Mouse (Mus musculus) heart, postnatal 0 days (tissue): ENCODE data around the gene Neu1. TPM values are rescaled to one million over a fixed set of nuclear protein-coding genes. Genes with fewer than 3 reads are reported as not detected.

Experiments used
- ATAC-seq: fragments of 200-750 bp; cut with Nextera tagmentation; 2 replicates; pipeline ENCODE4 v1.8.0; 2017; ENCODE audit warnings: low read depth, moderate number of reproducible peaks, moderate library complexity; ENCODE audit not compliant: insufficient read depth
- DNase-seq: peaks from one replicate; pipeline ENCODE4 v3.0.0-alpha.2; 2016; ENCODE audit warnings: low spot score
- H3K27ac ChIP-seq: fragments of 300-500 bp; sonication (generic); 2 replicates; pipeline ENCODE4 v1.5.1; 2014; ENCODE audit warnings: low read depth, mild to moderate bottlenecking
- H3K27me3 ChIP-seq: fragments of 300-500 bp; sonication (generic); 2 replicates; pipeline ENCODE4 v1.6.1; 2014; ENCODE audit warnings: low read length, mixed read lengths; ENCODE audit not compliant: control insufficient read depth, insufficient read depth
- H3K36me3 ChIP-seq: fragments of 300-500 bp; sonication (generic); replicated peaks from 2 replicates; pipeline ENCODE4 v1.6.1; 2014; ENCODE audit warnings: low read length, mixed read lengths; ENCODE audit not compliant: control insufficient read depth, insufficient read depth
- H3K4me1 ChIP-seq: fragments of 300-500 bp; sonication (generic); 2 replicates; pipeline ENCODE4 v1.6.1; 2014; ENCODE audit warnings: antibody characterized with exemption; ENCODE audit not compliant: control insufficient read depth, insufficient read depth
- H3K4me2 ChIP-seq: fragments of 300-500 bp; sonication (generic); 2 replicates; pipeline ENCODE4 v1.6.1; 2014; ENCODE audit warnings: low read depth, mild to moderate bottlenecking, low read length, moderate library complexity
- H3K4me3 ChIP-seq: fragments of 300-500 bp; sonication (generic); 2 replicates; pipeline ENCODE4 v1.5.1; 2014; ENCODE audit warnings: low read depth, low read length
- H3K9ac ChIP-seq: fragments of 300-500 bp; sonication (generic); replicated peaks from 2 replicates; pipeline ENCODE4 v1.6.1; 2014; ENCODE audit warnings: low read depth, low read length, mixed read lengths
- H3K9me3 ChIP-seq: fragments of 300-500 bp; sonication (generic); replicated peaks from 2 replicates; pipeline ENCODE4 v1.6.1; 2016; ENCODE audit warnings: low read length; ENCODE audit not compliant: control insufficient read depth
- CTCF ChIP-seq: IDR thresholded peaks from 2 replicates; pipeline ENCODE4 v1.5.1; 2016; ENCODE audit warnings: antibody characterized with exemption, control low read depth, low read depth
- EP300 ChIP-seq: IDR thresholded peaks from 2 replicates; pipeline ENCODE4 v1.6.1; 2016; ENCODE audit warnings: antibody characterized with exemption, low read depth
- WGBS: fragments of 180-500 bp; shearing (Covaris S2); extraction: QIAGEN DNeasy Blood & Tissue Kit; methylation state at CpG from one replicate; pipeline ENCODE4 v1.1.7; 2014; 5-methylcytosine and 5-hydroxymethylcytosine counted together
- polyA plus RNA-seq: library from polyadenylated mRNA; unstranded; fragments of >200 nt; fragmentation: Nextera tagmentation; extraction: Ambion mirVana; gene quantifications from 2 replicates; pipeline ENCODE4 v1.2.1, GENCODE M21; 2015
- total RNA-seq: library from RNA; depleted of rRNA; stranded (reverse); fragments of >200 nt; gene quantifications from 2 replicates; pipeline ENCODE4 v1.2.3, GENCODE M21; 2014; ENCODE audit warnings: low replicate concordance

Gene Neu1
- total and polyA plus RNA-seq, 2 experiments from 2014 or later = 19.5 to 79.2 TPM

- Histone ChIP-seq H3K4me1 (peaks cover 18% of the 10 kb centered on the region), H3K4me2 (peak overlapping the region; percentile 99), H3K4me3 (peak overlapping the region; percentile 85), H3K9me3 (no peaks in the 10 kb centered on the region), H3K27ac (peak overlapping the region; percentile 80), H3K9ac (peak overlapping the region; percentile 68), H3K27me3 (no peaks in the 10 kb centered on the region), H3K36me3 (no peaks in the 10 kb centered on the region)
- 13% methylated on average over 47 of the region's 51 CpGs for WGBS
- ATAC-seq (peak; percentile 1; the same call in 1 of the 2 replicates), DNase-seq (no peak)
- TF ChIP-seq CTCF (no peak), EP300 (no peak)
These were observed 36.1 kb upstream of the Neu1 start for GRCm38 (mm10) chr17:34894801-34895530.

- TF ChIP-seq EP300 (no peak), CTCF (no peak)
- Histone ChIP-seq H3K4me3 (no peak overlapping the region), H3K4me1 (peaks cover 21% of the 10 kb centered on the region), H3K4me2 (no peak overlapping the region), H3K9ac (no peak overlapping the region), H3K27me3 (no peaks in the 10 kb centered on the region), H3K27ac (0 out of 2 replicates have a peak overlapping the region, but pooled peaks have one; percentile 80), H3K9me3 (no peaks in the 10 kb centered on the region), H3K36me3 (no peaks in the 10 kb centered on the region)
- ATAC-seq (no peak), DNase-seq (no peak)
- WGBS = 91% methylated on average over 15 of the region's 15 CpGs
These were observed 35.3 kb upstream of the Neu1 start for GRCm38 (mm10) chr17:34895724-34896123.

GRCm38 (mm10) chr17:34896366-34896765 lies 34.7 kb upstream of the Neu1 start:
- TF ChIP-seq CTCF (no peak), EP300 (no peak)
- WGBS = 82% methylated on average over 17 of the region's 17 CpGs
- Histone ChIP-seq H3K4me1 (peaks cover 21% of the 10 kb centered on the region), H3K4me2 (no peak overlapping the region), H3K9ac (no peak overlapping the region), H3K27me3 (no peaks in the 10 kb centered on the region), H3K27ac (no peak overlapping the region), H3K36me3 (peaks cover 4% of the 10 kb centered on the region; the same call in 1 of the 2 replicates), H3K9me3 (no peaks in the 10 kb centered on the region), H3K4me3 (no peak overlapping the region)
- ATAC-seq (no peak), DNase-seq (no peak)

GRCm38 (mm10) chr17:34897373-34898159 lies 33.5 kb upstream of the Neu1 start:
- WGBS = 10% methylated on average over 10 of the region's 10 CpGs
- no peak for ATAC-seq
- no peak for TF ChIP-seq CTCF
- TF ChIP-seq EP300 = no peak
- H3K4me1 ChIP-seq = peaks cover 21% of the 10 kb centered on the region
- peak overlapping the region; percentile 93 for H3K9ac ChIP-seq
- DNase-seq = peak; percentile 72
- H3K4me2 ChIP-seq = peak overlapping the region; percentile 81
- no peaks in the 10 kb centered on the region for H3K9me3 ChIP-seq
- H3K27me3 ChIP-seq = no peaks in the 10 kb centered on the region
- peak overlapping the region; percentile 97 for H3K4me3 ChIP-seq
- H3K27ac ChIP-seq = peak overlapping the region; percentile 97
- peaks cover 12% of the 10 kb centered on the region for H3K36me3 ChIP-seq

- Histone ChIP-seq H3K27ac (peak within 1 kb of the TSS; percentile 97), H3K9me3 (no peaks in the 10 kb centered on the region), H3K4me3 (peak within 1 kb of the TSS; percentile 97), H3K4me2 (peak within 1 kb of the TSS; percentile 81), H3K36me3 (peaks cover 18% of the 10 kb centered on the region), H3K27me3 (no peaks in the 10 kb centered on the region), H3K9ac (peak within 1 kb of the TSS; percentile 93), H3K4me1 (peaks cover 21% of the 10 kb centered on the region)
- TF ChIP-seq EP300 = no peak
- TF ChIP-seq CTCF = no peak
- ATAC-seq (peak; percentile 39), DNase-seq (peak; percentile 75)
- 0% methylated on average over 18 of the region's 44 CpGs for WGBS
These were observed 32.9 kb upstream of the Neu1 start, which contains the start of the genes C2 and Ehmt2 for GRCm38 (mm10) chr17:34898160-34898586. C2 (minus strand) TSS chr17:34898265. Ehmt2 (plus strand) TSS chr17:34898469.
